Mouse (Mus musculus): Measurements from ENCODE around the gene Alox12b.

DNA sequence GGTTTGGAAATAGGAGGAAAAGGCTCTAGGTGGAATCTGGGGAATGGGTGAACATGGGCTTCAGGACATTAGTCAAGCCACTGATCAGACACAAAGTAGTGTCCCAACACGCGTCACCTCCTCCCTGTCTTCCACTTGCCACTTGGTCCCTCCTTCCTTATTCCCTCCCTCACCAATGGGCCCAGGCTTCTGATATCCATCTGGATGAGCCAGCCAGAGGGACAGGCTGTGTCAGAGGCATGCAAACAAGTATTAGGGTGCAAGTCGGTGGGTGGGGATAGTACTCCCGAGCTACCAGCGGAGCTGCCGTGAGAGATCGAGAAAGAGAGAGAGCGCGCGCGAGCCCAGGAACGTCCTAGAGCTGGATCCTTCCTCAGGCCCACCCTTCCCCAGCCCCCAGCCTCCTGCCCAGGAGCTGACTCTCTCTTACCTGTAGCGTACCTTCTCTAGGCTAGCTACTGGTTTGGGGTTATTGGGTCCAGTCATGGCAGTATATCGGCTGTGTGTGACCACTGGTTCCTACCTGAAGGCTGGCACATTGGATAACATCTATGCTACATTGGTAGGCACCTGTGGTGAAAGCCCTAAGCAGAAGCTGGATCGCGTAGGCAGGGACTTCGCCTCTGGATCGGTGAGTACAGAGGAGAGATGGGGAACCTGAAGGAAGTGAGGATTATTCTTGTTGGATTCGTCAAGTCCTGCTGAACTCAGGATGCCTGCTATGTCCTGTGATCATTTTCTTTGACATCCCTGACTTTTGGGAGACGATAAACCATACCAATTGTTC lies 30.7 kb upstream of the Alox12b start:
- TF ChIP-seq CTCF (IDR thresholded peaks at IDR 0.05; ENCODE audit: low read depth, low read length) (no peak; the same call in 1 of the 2 replicates), POLR2A (IDR thresholded peaks at IDR 0.05; ENCODE audit: borderline replicate concordance, low read depth, low read length) (no peak)
